ENCODE assay signal across 26 mouse cellular contexts in the genomic region with DNA sequence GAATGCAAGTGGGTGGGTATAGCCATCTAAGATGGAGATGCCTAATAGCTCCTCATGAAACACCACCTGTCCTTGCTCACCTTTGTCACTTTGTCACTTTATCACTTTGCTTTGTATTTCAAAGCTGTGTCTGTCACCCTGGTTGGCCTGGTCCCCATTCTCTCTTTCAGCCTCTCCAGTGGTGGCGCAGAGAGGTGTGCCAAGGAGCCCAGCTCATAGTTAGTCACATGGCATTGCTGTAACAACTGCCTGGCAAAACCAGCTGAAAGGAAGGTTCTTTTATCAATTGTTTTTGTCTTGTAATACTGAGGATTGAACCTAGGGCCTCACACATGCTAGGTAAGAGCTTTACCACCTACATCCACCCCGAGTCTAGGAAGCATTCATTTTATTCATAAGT. TPM values are rescaled to one million over a fixed set of nuclear protein-coding genes. Genes with fewer than 3 reads are reported as not detected.
DNase-seq lines count a peak whose midpoint lies in the region; TF ChIP-seq lines count a peak whose summit lies in the region.
"Had no signal": no experiment of that assay in that cellular context is flagged by ENCODE, and none has a peak within 500 bp of the region (broad histone marks: within the 10 kb centered on the region; RNA-seq: fewer than 3 reads in every experiment).

No protein-coding gene starts in this region.

- intact Hi-C loops in left cerebral cortex, adult 2 months (cut with DNase I), result no loop called here
- intact Hi-C loops in left cerebral cortex, postnatal 10 days (cut with DNase I), result no loop called here

- H3K4me3 ChIP-seq in left cerebral cortex, adult 2 months, result no peak overlapping the region
- H3K4me3 ChIP-seq in brown adipose tissue, adult 24 weeks (ENCODE audit: insufficient read depth, low read depth, low read length), result no peak overlapping the region
- H3K4me3 ChIP-seq: embryonic facial prominence, embryonic 13.5 days; embryonic facial prominence, embryonic 15.5 days; erythroblast, embryonic 14.5 days; forebrain, embryonic 10.5 days; forebrain, embryonic 12.5 days had no signal

- DNase-seq in adrenal gland, adult 2 months, result peak; percentile 75
- no peak for DNase-seq in adrenal gland, adult 8-10 months
- peak; percentile 43 for DNase-seq in adrenal gland, postnatal 25 days
- no peak for DNase-seq in adrenal gland, postnatal 4 days (ENCODE audit: low spot score in 2 of 2)
- no peak for DNase-seq in left cerebral cortex, adult 2 months (ENCODE audit: extremely low spot score in 1 of 2, low spot score in 2 of 2)
- DNase-seq in left cerebral cortex, postnatal 10 days (ENCODE audit: extremely low spot score in 1 of 2, low spot score in 2 of 2), result no peak
- DNase-seq: B cell, adult 2 months; cerebellum, adult 11 months; cerebellum, adult 18-20 months; cerebellum, adult 8-10 months; cerebellum, adult 9-11 months; cerebellum, postnatal 14 days; cerebellum, postnatal 36 days; embryo, embryonic 11 days had no signal

- H3K27ac ChIP-seq in left cerebral cortex, adult 2 months, result peak overlapping the region; percentile 44; the same call in 1 of the 2 replicates
- peak overlapping the region; percentile 97 for H3K27ac ChIP-seq in brown adipose tissue, adult 24 weeks (replicated peaks; ENCODE audit: low read depth, low read length)
- H3K27ac ChIP-seq: embryonic facial prominence, embryonic 13.5 days; forebrain, embryonic 10.5 days; forebrain, embryonic 12.5 days had no signal

- no peak for TF ChIP-seq CTCF in left cerebral cortex, adult 2 months (IDR thresholded peaks at IDR 0.05)

- H3K4me1 ChIP-seq in brown adipose tissue, adult 24 weeks (ENCODE audit: control insufficient read depth, insufficient read depth, insufficient read length, low read length), result peaks cover 35% of the 10 kb centered on the region

RNA-seq across cellular contexts. Expression of a gene that starts 38.9 kb away (rescaled TPM):
- 10 to 100 TPM; 76.4 to 95.5 TPM for total RNA-seq in adrenal gland, adult 2 months (2021)
- 83.1 and 102 TPM in 2 replicates for polyA plus RNA-seq in adrenal gland, adult 2 months (2012; rRNA removed)
- 100 to 1,000 TPM in 2 of 4 experiments, 10 to 100 TPM in 2; 62.9 to 122 (median 86.9) TPM for total RNA-seq in adrenal gland, adult 8-10 months (2022)
- 78.7 and 81.6 TPM in 2 replicates for total RNA-seq in adrenal gland, postnatal 25 days (2021)
- 10 to 100 TPM; 65.3 to 83.3 TPM for total RNA-seq in adrenal gland, postnatal 4 days (2021)
- 100 to 1,000 TPM; 226 to 228 TPM for total RNA-seq in left cerebral cortex, adult 2 months (2021)
- total RNA-seq in left cerebral cortex, postnatal 10 days (2021), result 100 to 1,000 TPM in 1 of 2 experiments, 10 to 100 TPM in 1; 97.6 to 104 TPM
- polyA plus RNA-seq in brown adipose tissue, adult 24 weeks (2012; ENCODE audit: insufficient read depth, insufficient read length, missing spikeins), result 33.4 and 36.3 TPM in 2 replicates

RNA-seq across cellular contexts. Expression of a gene that starts 49.9 kb away (rescaled TPM):
- not detected for total RNA-seq in adrenal gland, adult 2 months (2021)
- not detected in 2 replicates for polyA plus RNA-seq in adrenal gland, adult 2 months (2012; rRNA removed)
- under 1 TPM in 1 of 4 experiments, not detected in 3; 0.30 TPM for total RNA-seq in adrenal gland, adult 8-10 months (2022)
- total RNA-seq in adrenal gland, postnatal 25 days (2021), result not detected in 2 replicates
- not detected for total RNA-seq in adrenal gland, postnatal 4 days (2021)
- total RNA-seq in left cerebral cortex, adult 2 months (2021), result 1 to 10 TPM; 1.2 to 1.3 TPM
- under 1 TPM; 0.47 to 0.73 TPM for total RNA-seq in left cerebral cortex, postnatal 10 days (2021)
- polyA plus RNA-seq in brown adipose tissue, adult 24 weeks (2012; ENCODE audit: insufficient read depth, insufficient read length, missing spikeins), result not detected in 2 replicates
- total RNA-seq: CH12.LX; common myeloid progenitor, adult 5-6 weeks; G1E had no signal
- polyA plus RNA-seq: activated CD4-positive, CD25-positive, alpha-beta regulatory T cell, adult 4 months; CD4-positive, CD25-positive, alpha-beta regulatory T cell, adult 4 months; embryonic facial prominence, embryonic 11.5 days; embryonic facial prominence, embryonic 13.5 days; erythroblast, embryonic 14.5 days; forebrain, embryonic 10.5 days; forebrain, embryonic 12.5 days; G1E had no signal

Comparison
In these comparisons a context has a peak if more than half of its experiments do, and no peak if none do; other contexts are left out.
1. DNase-seq: peak in adrenal gland, adult 2 months (single experiment) and adrenal gland, postnatal 25 days (single experiment); none in adrenal gland, adult 8-10 months (single experiment), adrenal gland, postnatal 4 days (0 of 2), left cerebral cortex, adult 2 months (0 of 2) and left cerebral cortex, postnatal 10 days (0 of 2).